Mouse (Mus musculus) urinary bladder, postnatal 14 days (tissue): Measurements from ENCODE around the gene Efcab5.
"Not testable (repeated sequence)": the region's sequence is repeated elsewhere in the genome, so short reads cannot be mapped to it uniquely, and the experiment has no call there.

Experiments
- DNase-seq: peaks from one replicate; pipeline ENCODE4 v3.0.0; 2021; ENCODE audit warnings: low spot score

Gene Efcab5

GRCm38 (mm10) chr11:77095206-77095605 is 93.6 kb downstream of the Efcab5 start:
- no peak for DNase-seq

GRCm38 (mm10) chr11:77094136-77094535 is 94.6 kb downstream of the Efcab5 start:
- DNase-seq = peak; percentile 46

- peak; percentile 51 for DNase-seq
Observed at GRCm38 (mm10) chr11:77093208-77093607, 95.6 kb downstream of the Efcab5 start.

GRCm38 (mm10) chr11:77089162-77089561 is 99.6 kb downstream of the Efcab5 start:
- DNase-seq = no peak

GRCm38 (mm10) chr11:77087004-77087403 is 101.8 kb downstream of the Efcab5 start:
- no peak for DNase-seq

GRCm38 (mm10) chr11:77084001-77084682 is 104.6 kb downstream of the Efcab5 start:
- DNase-seq = no peak

GRCm38 (mm10) chr11:77079361-77079760 is 109.4 kb downstream of the Efcab5 start:
- DNase-seq = no peak

GRCm38 (mm10) chr11:77078273-77079134 is 110.3 kb downstream of the Efcab5 start, which contains the start of gene Nsrp1:
Gene Nsrp1 (minus strand): TSS chr11:77078435.
- peak; percentile 93 for DNase-seq

- peak; percentile 16 for DNase-seq
Observed at GRCm38 (mm10) chr11:77077792-77078191, 111.0 kb downstream of the Efcab5 start.

GRCm38 (mm10) chr11:77077331-77077730 is 111.4 kb downstream of the Efcab5 start:
- not testable (repeated sequence) for DNase-seq

GRCm38 (mm10) chr11:77070721-77071120 is 118.0 kb downstream of the Efcab5 start:
- DNase-seq = no peak

GRCm38 (mm10) chr11:77068825-77069224 is 119.9 kb downstream of the Efcab5 start:
- DNase-seq = no peak

- DNase-seq = no peak
Observed at GRCm38 (mm10) chr11:77063406-77063805, 125.4 kb downstream of the Efcab5 start.

GRCm38 (mm10) chr11:77061951-77062350 is 126.8 kb downstream of the Efcab5 start:
- no peak for DNase-seq

- DNase-seq = no peak
Observed at GRCm38 (mm10) chr11:77042816-77043215, 146.0 kb downstream of the Efcab5 start.

- no peak for DNase-seq
Observed at GRCm38 (mm10) chr11:77041891-77042290, 146.9 kb downstream of the Efcab5 start.
